Mouse (Mus musculus) layer of hippocampus, postnatal 36 days (tissue): Measurements from ENCODE around the gene Hdac8. TPM values are rescaled to one million over a fixed set of nuclear protein-coding genes. Genes with fewer than 3 reads are reported as not detected.
A peak's percentile ranks its signal among the peaks of the same experiment; 100 is the strongest.

Experiments
- DNase-seq, 2 experiments: peaks; one replicate each; pipeline ENCODE4 v3.0.0; 2022
- total RNA-seq, 2 experiments: library from RNA; stranded (reverse); gene quantifications; 2 replicates each; pipeline ENCODE4 v1.2.3; 2021

The Hdac8 gene
- total RNA-seq, result 10 to 100 TPM; 18.8 to 20.0 TPM

DNA sequence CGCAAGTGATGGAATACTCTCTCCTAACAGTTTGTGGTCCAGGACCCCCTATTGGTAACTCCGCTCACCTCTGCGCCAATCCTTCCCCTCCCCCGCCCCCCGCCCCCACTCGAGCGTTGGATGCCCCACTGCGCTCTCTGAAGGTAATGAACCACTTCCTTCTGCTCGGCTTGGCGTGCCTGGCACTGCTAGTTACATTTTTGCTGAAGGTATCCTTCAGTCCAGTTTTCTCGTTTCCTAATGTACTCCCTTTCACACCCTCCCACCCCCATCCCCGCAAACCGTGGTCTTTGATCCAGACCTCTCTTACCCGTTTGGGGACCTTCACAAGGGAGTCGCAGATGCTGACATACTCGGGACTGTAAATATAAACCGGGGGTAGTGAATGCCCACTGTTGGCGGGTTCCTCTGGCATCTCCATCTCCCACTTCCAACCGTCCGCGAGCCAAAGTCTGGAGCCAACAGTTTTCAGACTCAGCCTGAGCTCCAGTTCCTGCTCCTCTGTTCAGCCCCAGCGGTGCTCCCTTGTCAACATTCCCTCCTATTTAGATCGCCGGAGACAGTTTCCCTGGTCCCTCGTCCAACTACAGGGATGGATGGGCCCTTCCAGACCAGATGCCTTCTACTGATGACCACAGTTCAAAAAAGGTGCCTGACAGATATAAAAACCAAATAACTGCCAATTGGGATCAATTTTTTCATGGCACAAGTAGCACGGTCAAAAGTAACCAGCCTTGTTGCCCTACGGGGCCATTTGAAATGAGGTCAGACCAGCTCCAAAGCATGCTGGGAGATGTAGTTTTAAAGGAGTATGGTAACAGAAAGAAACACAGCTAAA, at the start of gene Hdac8:
Gene Hdac8, minus strand, starts transcription at position 716 of the 838 bp plus-strand sequence.
- DNase-seq, result peak; percentile 52 to 56

DNA sequence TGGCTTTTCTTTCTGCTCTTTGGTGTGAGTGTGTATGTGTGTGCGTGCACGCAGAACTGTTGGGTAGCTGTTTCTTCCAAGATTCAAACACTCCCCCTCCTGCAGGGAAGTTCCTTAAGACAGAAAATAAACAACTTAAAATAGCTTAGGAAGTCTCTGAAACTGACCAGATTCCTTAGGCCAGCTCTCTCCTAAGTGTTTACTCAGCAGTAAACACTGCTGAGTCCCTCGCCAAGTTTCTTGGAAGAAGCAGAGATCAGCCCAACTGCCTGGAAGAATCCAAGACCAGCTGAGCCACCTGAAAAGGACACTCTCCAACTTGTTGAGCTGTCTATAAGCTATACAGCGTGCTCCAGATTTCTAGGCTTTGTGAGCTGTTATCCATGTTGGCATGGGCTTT, 4.0 kb upstream of the Hdac8 start:
- no peak for DNase-seq

DNA sequence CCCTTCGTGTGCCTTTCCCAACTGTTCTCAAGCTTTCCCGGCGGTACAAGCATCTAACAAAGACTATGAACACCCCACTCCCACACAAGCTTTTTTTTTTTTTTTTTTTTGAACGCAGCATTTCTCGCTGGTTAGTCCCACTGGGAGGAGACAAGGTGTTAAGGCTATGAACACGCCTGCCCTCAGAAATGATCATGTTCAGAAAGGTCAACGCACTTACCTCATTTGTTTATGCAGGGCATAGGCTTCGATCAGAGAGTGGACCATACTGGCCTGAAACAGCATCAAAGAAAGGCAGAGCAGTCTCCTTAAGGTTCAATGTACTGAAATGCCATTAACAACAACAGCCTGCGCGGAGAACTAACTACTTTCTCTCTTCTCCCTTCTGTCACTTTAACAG, 980 bp downstream of the Hdac8 start:
- DNase-seq, result no peak

DNA sequence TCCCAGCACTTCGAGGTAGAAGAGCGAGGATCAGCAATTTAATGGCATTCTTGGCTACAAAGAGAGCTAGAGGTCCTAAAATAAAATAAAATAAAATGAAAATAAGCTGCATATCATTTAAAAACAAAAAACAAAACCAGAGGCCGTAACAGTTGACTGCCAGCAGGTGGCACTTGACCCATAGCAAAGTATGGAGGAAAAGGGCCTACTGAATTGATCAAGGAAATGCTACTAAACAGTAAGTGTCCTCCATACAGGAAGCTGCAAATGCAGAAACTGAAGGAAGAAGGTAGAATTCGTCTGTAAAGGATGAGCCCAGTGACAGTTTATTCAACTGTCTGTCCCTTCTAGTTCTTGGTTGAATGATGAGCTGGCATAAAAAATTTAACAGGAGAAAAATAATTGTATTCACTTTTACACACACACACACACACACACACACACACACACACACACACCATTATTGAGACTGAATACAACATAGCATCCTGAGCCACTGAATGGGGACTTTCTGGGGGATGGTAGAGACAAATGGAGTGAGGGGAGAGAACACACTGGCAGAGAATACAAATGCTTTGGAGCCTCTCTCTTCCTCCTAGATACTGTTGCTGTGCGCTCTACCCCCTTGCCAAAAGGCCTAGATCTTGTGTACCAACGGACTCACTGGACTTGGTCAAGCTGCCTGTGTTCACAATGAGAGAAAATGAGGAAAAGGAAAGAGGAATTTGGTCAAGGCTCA, 11.0 kb downstream of the Hdac8 start:
- no peak for DNase-seq

DNA sequence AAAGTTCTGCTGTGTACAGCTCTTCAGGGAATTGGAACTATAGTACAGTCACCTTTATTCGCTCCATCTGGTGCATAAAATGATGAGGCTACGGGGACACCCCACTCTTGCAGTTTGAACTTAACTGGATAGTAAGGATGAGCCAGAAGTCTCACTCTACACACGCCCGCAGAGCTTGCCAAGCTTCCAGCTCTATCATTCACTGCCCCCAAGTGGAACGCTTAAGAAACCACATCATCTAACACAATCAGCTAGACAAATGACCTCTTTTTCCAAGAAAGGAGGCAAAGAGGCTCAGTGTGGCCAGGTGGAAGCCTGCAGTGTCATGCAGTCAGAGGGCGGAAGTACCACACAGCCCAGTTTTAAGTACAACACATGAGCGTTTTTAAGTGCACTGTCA, 19.6 kb downstream of the Hdac8 start:
- no peak for DNase-seq

DNA sequence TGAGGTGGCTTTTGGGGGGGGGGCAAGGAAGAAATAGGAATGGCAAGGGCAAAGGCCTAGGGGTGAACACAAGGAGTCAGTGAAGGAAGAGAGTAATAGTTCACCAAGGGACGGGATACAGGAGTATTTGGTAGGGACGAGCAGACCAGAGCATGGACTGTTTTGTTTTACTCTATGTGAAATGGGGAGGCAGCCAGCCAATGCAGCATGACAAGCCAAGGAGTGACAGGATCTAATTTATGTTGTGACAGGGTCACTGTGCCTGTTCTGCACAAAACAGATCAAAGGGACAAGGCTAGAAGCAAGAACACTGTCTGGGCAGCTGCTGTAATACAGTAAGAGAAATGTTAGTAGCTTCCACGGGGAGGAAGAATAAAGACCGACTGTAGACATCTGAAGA, 25.5 kb downstream of the Hdac8 start:
- DNase-seq, result no peak

DNA sequence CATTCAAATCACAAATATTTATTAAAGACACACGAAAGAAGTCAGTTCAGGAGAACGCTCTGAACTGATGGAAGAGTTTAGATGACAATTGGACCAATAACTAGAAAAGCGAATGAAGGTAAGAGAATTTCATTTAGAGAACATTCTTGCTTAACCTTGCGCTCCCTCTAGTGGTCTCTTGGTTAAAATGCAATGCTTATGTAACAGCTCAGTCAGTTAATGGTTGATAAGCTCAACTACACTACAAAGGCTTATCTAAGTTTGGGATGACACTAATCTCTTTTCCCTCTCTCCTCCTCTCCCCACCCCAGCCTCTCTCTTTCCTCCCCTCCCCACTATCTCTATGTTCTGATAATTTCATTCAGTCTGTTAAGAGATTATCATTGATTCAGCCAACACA, 26.2 kb downstream of the Hdac8 start:
- no peak for DNase-seq

DNA sequence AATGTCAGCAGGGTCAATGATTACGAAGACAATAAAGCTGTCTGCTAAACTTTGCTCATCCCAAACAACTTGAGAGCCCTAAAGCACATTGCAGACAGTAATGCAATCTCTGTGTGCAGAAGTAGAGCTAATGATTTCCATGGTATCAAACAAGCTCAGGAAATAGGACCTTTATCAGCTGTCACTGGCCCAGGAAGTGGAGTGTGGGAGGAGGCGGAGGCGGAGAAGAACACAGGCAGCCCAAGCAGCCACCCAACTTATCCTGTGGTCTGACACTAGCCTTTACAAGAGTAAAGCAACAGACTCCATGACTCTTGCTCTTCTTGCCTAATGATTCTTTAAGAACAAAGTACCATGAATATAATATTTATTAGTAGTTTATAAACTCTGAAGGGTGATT, 26.7 kb downstream of the Hdac8 start:
- DNase-seq, result no peak

DNA sequence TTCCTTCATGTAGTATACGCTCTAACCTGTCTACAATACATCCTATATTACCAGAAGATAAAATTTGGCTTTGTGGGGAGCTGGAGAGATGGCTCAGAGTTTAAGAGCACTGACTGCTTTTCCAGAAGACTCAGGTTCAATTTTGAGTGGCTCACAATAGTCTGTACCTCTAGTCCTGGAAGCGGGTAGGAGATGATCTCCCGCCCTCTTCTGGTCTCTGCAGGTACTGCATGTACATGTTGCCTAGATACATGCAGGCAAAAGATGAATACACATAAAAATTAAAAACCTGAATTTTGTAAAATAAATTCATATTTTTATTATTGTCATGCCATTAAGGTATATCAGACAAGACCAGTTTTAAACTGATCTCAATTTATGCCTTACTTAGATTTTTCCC, 28.4 kb downstream of the Hdac8 start:
- DNase-seq, result peak; percentile 40 to 56

DNA sequence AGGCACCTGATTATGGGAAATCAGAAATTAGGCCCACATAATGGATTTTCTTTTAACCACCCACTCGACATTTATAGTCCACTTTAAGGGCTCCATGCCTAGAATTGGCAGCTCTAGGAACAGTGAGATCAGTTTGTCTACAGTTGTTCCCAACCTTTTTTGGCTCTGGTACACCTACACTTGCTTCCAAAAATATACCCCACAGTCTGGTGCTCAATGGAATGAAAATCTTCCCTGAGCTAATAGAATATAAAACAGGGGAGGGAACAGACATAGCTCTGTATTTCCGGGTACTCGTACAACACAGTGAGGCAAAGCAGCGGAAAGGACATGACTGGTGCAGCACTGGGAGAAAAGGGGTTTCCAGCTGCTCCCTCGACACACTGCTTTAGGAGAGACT, 29.6 kb downstream of the Hdac8 start:
- no peak for DNase-seq

DNA sequence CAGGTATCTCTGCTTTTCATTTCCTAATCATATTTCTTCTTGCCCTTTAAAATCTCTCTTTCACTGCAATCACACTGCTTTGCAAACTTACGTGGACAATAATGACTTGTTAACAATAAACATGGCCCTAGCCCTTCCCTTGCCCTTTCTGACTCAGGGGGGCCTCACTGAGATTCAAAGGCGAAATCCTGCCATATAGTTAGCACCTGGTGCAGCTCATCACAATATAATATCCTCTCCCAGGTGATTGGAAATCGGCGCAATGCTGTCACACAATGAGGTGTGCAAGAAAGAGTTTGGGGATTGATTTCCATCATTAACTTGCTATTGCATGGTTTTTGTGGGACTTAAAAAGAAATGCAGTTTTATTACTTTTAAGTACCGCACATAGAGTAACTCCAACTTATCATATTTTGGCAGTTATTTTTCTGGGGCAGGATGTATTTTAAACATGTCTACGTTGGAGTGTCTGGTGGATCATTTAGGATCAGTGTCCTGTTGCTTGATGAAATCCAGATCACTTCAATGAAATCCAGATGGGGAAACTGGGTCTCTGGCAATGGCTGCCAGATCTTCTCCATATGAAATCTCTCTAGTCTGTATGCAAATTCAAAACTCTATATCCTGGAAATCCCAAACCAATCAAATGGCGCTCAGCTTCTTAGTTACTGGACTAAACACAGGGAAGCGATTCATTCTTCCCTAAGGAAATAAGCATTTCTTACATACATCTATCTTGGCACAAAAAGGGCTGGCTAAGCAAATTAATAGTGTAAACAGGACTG, 86.6 kb downstream of the Hdac8 start:
- DNase-seq, result no peak

DNA sequence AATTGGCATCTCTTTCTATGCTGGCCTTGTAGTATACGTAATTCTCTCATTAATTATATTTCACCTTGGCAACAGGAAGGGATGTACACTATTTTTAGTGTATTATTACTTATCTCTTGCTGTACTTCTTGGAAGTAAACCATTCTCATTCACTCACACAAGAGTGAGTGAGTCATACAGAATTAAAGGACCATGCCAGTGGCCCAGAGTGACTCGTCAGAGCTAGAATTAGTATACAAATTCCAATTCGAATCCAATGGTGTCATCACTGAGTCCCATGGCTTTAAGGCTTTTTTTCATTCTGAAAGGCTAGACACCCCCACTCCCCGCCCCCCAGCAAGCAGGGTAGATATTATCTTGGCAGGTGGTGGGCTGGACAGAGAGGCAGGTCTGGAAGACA, 88.2 kb downstream of the Hdac8 start:
- no peak for DNase-seq

DNA sequence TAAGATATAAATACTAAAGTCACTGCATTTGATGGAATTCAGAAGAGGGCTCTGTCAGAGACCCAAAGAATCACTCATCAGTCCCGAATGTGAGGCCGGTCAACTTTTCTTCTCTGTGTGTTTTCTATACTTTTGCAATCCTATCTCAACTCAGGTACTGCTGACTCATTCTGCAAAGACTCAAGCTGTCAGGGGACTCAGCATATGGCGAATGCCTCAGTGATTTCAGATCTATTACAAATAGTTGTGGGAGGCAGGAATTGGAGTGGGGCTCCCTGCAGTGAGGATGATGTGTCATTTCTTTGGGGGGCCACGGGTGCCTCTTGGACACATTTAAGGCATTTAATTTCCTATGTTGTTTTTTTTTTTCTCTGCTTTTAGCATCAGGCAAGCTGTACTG, 88.8 kb downstream of the Hdac8 start:
- peak; percentile 4 to 6 for DNase-seq

DNA sequence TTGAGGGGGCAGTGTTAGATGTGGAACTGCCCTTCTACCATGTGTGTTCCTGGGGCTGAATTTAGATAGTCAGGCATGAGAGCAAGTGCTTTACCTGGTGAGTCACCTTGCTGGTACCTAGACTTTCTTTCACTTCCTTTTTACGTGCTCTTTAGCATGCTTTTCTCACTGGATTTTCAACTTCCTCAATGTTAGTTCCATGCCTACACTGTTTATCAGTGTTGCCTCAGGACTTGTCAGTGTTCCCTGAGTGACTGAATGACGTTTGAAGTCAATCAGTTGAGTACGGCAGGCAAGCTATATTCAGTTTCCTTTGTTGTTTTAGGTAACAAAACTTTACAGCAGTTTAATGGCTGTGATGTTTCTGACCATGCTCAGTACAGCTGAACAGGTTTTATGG, 120.4 kb downstream of the Hdac8 start:
- DNase-seq, result no peak

DNA sequence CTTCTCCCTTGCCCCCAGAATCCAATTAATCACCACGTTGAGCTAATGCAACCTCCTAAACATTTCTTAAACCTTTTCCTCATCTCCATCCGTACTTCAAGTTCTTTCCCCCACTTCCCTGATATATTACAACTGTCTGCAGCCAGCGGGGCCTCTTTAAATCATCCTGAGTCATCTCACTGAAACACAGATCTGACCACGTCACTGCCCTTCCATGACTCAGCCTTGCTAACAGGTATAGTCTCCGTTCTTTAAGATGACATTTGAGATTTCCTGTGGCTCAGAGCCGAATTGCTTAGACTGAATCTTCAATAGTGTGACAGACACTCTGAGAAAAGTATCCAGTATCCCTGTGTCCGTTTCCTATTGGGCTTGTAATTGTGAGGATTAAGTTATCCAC, 122.0 kb downstream of the Hdac8 start:
- no peak for DNase-seq

DNA sequence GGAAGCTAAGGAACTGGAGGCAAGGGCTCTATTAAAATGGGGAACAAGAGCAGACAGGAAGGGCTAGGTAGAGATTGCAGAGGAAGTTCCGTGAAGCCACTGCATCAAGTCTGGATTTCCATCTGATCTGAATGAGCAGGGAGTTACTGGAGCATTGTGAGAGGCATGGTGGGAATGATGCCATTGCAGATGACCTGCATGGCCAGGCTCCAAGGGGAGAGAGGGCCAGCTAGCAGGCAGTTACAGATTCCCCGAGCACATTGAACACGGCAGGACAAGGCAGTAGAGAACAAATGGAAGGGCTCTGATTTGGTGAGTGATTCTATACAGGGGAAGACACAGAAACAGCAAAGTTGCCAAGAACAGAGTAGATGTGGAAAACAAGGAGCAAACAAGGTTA, 138.6 kb downstream of the Hdac8 start:
- no peak for DNase-seq

DNA sequence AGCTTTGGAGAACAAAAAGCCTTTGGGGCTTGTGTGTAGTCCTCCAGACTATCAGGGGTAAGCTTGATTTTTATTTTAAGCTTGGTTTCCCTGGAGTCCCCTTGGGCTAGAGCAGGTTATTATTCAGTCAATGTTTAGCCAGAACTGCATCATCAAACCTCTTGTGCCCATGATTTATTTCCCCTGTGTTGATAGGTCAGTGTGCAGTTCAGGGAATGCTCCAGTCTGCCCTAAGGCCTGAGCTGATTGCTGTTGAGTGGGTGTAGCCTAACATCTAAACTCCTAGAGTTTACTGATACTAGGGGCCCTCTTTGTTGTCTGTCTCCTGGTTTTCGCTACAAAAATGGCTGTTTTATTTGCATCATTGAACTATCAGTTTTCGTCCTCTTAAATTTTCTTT, 142.9 kb downstream of the Hdac8 start:
- DNase-seq, result no peak

DNA sequence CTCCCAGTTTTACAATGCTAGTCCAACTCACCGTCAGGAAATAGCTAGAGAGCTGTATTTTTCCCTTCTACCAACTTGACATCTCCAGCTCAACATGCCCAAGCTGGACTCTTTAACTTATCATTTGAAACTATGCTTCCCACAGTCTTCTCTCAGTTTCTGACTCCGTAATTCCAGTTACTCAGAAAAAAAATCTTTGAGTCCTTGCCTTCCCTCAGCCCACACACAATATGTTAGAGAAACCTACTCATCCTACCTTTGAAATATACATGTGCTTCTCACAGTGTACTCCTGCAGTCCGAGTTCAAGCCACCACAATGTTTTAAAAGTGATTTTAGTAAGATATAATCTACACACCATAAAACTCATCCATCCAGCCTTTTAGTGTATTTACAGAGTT, 151.7 kb downstream of the Hdac8 start:
- no peak for DNase-seq

DNA sequence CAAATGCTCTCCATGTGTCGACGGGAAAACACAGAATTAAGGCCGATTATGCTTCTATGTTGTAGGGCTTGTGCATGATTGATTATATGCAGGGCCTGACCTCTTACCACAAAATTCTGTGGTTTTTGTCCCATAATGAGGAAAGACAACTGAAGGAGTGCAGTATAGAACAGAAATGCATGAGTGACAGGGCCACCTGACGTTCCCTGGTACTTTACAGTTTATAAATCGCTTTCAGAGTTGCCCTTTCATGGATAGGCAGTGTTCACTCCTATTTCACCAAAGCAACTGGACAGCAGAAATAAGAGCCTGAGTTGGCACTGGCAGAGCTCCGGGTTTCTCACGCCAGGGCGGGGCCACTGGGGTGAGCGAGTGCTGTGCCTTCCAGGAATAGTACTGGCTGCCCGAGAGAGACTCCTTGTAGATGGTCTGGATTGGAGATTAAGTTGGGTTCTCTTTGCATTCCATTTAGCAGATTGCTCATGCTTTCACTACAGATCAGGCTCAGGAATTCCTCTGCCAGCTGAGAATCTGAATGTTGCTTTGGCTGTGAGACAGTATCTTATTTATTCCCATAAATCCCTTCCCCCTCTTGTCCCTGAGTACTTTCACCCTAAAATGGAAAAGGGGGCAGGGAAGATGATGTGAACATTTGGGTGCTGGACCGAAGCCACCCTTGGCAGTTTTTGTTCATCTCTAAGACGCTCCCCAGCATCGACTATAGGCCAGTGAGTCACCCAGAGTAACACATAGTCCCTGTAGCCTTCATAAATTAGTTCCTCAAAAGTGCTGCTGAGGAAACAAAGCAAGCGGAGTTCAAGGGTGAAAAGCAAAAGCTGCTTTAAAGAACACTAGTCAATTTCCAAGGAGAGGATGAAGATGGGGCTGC, 155.1 kb downstream of the Hdac8 start:
- peak in 1 of 2 experiments; percentile 2 for DNase-seq

DNA sequence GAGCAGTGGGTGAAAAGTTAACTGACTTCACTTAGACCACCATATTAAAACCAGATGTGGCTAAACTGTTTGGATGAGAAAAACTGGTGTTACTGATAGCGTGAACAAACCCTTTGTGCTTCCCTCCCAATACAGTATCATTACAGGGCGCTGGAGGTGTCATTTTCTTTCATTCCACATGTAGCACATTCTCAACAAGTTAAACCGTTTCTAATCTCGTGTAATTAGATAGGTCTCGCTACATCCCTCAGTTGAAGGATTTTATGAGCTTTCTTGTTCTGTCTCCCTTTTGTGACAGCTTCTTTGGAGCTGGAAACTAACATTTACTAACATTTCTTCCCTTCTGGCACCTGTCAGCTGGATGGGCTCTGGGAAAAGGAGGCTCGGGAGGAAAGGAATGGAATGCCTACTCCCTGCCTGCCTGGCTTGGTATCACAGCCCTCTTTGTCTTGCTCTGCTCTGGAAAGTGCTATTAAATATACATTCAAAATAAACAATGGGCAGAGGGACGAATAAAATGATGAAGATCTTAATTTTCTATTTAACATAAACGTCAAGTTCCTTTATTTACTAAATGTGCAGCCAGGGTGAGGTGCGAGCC, 156.2 kb downstream of the Hdac8 start:
- DNase-seq, result no peak

DNA sequence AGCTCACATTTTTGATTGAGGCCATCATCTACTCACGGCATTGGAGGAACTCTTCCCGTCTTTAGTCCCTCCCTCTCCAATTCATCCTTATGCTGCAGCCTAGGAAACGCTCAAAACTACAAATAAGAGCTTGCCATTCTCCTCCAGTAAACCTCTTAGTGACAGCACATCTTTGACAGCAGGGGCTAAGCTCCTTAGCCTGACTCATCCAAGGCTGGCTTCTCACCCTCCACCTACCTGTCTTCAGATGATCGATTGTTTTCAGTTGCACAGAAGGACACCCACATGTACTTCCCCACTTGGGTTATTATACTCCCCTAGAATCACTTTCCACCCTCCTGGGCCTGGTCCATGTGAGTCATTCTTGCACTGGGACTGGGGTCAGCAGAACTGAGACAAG, 163.5 kb downstream of the Hdac8 start:
- no peak for DNase-seq
